Mouse (Mus musculus): ENCODE measurements around the gene Anks4b.

Gene Anks4b

DNA sequence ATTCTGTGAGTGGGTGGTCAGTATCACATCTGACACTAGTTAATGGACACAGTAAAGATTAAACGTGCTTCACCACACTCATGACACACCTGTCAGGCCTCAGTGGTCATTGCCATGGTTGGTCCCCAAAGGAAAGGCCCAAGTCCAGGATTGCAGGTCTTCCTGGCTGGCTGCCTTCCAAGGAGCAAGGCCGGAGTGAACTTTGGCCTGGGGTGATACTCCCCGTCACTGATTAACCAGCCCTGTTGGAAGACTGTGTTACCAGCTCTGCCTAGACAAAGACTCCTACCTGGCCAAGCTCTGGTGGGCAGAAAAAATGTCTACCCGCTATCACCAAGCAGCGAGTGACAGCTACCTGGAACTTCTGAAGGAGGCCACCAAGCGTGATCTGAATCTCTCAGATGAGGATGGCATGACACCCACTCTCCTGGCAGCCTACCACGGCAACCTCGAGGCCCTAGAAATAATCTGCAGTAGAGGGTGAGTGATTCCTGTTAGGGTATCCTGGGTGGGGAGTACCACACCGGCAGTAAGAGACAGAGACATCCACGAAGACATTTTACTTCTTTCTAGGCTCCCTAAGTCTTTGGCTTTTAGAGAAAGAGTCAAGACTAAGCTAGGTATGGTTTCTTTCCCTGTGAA, at the start of gene Anks4b:
TSS of gene Anks4b (plus strand) at position 256 of the 642 bp plus-strand sequence.
- DNase-seq = no peak

DNA sequence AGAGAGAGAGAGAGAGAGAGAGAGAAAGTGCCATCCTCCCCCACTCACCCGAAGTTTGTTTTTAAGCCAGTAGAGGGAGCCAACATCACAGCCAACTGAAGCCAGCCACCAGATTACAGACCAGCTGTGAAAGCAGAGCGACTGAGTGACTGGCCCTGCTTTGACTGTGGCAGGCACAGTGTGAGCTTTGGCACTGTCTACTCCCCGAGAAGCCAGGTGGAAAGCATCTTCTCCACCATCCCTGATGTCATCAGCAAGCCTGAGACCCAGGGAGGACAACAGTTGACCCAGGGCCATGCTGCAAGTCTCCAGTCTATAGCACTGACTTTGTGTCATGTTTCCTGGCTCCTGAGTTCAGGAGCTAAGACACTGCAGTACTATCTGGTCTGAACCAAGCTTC, 48.8 kb upstream of the Anks4b start:
- DNase-seq = no peak

DNA sequence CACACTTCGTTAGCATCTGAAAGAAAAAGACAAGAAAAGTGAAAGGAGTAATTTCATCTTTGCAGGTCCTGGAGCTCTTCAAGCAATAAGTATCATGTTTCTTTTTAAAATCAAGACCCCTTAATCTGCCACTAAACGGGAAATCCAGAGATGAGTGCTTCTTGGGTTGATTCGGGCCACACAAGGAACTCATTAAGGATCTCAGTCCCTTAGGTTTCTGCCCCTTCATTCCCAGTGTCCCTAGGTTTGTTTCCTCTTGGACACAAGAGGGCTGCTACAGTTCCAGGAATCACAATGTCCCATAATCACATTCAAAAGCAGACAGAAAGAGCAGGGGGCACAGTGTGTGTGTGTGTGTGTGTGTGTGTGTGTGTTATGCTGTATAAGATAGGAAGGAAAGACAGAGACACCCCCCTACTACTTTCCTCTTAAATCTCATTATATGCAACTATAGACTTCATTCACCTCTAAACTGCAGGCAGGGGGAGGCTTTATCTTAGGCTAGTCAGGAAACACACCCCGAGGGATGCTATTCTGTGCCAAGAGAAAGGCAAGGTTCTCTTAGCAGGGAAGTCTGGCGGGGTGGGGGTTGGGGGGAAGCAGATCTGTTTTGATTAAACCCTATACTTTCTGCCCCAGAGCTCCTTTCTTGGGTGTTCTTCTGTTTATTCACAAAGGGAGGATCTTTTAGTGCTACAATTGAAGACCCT, 46.5 kb upstream of the Anks4b start:
- DNase-seq = no peak

DNA sequence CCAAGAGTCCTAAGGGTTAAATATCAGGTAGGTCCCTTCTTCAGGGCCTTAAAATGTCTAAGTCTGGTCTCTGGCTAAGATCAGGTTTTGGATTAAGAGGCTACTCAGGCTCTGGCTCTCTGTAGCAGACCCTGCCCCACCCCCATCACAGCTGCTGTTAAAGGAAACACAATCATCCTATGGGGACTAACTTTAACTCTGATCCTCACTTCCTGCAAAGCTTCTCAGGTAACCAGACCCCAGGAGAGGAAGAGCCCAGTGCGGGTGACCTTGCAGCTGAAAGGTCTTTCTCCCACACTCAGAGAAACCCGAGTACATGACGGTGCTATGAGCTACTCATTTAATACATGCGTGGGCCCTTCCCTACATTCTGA, 46.0 kb upstream of the Anks4b start:
- no peak for DNase-seq

DNA sequence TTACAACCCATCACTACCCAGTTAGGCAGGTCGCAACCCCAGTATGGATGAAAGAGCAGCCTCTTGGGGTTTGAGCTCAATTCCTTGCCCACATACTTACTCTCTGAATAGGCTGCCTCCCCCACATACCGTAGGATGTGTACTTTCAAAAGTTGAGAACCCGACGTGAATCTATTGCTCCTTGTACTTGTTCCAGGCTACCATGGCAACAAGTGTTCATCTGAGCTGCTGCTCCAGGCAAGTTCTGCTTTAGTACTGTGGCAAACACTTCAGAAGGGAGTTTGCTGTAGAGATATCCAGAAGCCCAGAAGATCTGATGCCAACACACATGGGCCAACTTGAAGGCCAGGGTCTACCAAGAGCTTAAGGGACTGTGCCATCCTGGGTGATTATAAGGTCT, 44.7 kb upstream of the Anks4b start:
- DNase-seq = no peak

DNA sequence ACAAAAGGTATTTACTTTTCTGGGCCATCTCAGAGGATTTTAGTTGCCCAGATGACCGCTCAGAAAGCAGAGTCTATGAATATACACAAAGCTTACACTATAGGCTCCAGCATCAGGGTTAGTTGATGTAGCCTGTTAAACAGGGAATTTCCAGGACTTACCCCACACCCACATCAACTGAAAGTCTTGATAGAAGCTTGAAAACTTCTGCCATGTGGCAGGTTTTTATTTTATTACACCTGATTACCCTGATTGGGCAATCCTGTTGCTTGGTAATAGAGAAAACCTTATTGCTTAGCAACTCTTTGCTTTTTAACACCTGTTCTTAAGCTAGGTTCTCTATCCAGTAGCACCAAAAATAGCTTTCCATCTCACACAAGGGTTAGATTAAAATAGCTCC, 30.9 kb upstream of the Anks4b start:
- no peak for DNase-seq

DNA sequence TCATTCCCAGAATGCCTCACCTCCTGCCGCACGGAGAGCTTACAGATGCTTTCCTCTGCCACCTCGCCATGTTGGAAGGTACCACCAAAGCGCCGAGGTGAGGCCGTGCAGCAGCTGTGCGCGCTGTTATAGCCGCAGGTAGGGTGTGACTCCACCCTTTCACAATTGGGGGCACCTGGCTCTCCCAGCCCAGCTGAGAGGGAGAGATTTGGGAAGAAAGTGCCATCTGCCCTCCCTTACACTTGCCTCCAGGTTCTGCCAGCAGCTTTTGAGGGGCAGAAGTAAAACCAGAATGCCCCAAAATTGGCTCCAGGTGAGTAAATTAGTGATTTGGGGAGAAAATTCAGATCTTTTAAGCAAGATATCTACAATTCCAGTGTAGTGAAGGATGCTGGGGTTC, 28.5 kb upstream of the Anks4b start, which contains the start of gene Zp2:
TSS of gene Zp2 (minus strand) at position 101 of the 400 bp plus-strand sequence.
- no peak for DNase-seq

DNA sequence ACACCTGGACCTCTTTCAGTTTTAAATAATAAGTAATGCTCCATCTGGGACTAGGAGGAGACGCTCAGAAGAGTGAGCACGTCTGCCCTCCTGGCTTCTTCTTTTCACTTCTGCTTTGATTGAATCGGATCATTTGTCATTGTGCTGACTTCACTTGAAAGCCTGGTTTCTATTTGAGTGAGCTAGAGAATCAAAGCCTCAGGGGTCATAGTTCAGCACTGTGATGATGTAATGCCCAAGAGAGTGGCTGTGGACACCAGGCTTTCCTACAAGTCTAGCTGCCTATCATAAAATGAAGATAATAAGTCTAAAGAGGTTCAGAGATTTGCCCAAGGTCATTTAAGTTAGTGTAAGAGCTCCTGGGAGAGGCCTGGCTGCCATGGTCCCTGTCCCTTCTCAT, 23.4 kb upstream of the Anks4b start:
- DNase-seq = no peak

DNA sequence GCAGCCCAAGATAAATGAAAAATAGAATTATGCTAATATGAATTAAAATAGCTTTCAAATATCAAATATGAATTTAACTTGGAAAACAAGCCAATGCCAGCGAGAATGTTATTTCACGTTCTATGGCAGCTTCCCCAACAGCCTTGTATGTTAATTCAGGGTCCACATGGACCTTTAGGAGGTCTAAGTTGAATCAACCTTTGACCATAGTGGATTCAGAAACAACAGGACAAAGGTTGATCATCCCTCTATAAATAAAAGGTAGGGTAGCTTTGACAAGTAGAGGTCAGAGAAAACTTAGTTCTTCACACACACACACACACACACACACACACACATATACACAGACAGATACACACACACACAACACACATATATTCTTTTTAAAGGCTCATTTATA, 22.8 kb upstream of the Anks4b start:
- DNase-seq = no peak

DNA sequence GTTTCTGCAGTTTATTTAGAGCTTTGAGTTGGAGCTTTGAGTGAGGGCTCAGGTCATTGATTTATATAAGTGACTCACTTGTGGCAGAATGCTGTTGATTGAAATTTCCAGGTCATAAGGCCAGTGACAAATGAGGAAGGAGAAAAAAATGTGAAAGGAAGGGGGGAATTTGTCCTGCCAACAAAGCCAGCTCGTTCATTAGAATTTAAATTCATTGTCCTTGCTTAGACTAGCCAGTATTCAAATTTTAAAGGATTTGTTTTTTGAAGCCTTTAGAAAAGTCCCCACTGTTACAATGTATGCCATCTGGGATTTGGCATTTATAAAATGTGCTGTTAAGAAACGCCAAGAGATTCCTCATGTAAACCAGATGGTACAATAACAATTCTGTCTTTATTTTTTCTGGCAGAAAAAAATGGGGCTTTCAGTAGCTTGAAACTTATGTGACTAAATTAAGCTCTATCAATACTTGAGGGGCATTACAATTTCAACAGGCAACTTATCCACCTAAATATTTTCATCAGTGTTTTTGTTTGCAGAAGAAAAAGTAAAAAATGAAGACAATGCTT, 16.7 kb upstream of the Anks4b start:
- no peak for DNase-seq

DNA sequence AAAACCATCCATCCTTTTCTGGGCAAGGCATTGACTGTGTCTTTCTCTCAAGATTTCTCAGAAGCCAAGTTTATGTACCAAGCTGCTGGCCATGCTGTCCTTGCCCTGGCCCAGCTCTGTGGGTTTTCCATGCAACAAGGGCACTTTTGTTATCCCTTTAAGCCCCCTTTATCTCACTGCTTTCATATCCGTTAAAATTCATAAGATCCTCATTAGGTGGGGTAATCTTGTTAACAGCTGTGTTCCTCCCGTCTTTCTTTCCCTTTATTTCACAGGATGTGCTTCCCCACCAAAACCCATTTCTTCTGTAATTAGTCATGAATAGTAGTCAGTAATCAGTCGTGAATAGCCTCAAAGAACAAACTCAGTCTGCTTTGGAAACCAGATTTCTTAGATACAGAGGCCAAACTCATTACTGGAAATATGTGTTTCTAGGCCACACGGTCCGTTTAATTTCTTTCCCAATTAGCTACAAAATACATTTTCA, 16.0 kb upstream of the Anks4b start:
- no peak for DNase-seq

DNA sequence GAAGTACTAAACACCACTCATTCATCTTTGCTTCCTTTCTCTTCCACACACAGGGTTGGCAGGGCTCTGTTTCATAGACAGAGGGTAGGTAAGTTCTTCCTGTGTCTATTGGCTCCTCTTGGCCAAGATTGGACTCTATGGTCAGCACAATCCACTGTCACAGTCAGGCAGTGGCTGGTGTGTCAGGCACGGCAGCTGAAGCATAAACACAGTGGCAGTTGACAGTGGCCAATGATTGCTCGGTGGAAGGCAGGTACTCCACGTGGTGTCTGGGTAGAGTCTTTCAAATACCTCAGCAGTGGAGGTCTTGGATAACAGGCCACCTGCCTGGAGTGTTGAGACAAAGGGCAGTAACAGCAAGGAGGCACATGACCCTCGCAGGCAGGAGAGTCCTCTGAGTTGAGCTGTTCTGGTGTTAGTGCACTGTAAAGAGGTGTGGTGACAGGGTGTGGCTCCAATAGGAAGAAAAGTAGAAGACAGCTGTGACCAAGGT, 15.5 kb upstream of the Anks4b start:
- DNase-seq = no peak

DNA sequence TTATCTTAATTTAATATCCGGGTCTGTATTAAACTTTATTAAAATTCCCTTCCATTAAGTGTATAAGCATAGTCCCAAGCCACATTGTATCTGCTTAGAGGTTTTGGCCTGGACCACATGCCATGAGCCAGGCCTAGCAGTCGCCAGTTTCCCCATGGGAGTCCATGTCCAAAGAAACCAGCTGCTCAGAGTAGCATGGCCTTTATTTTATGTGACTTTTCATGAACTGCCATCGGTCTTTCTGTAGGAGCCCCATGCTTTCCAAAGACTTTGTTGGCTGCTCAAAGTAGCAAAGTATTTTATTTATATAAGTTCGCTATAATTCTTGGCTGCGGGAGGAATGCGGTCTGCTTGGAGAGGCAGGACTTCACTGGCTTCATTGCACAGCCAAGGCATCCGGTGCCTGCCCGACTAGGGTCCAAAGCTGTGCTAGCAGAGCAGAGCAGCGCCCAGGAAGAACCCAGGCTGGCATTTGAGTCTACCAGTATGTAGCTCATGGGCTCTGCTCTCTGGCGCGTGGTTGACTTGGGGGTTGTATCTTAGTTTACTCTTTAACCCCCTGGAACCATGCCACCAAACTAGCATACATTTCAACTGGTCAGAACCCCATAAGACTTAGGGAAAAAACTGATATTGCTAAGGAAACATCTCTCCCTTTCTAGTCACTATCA, 9.9 kb upstream of the Anks4b start:
- no peak for DNase-seq

DNA sequence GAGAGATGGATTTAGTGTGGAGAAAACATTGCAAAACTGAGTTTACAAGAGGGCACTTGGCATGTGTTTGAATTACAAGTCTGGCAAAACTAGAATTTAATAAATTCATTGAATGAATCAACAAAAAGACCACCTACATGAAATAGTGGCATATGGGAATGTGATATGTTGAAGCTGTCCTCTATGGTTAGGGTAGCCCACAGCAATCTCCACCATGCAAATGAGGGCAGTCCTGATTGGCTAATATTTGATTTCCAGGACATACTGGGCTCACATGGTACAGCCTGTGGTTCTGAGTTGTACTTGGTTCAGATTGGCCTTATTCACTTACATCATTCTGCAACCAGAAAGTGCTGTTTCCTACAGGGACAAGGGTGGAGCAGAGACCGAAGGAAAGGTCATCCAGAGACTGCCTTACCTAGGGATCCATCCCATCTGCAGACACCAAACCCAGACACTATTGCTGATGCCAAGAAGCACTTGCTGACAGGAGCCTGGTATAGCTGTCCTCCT, 1.4 kb upstream of the Anks4b start:
- DNase-seq = no peak

DNA sequence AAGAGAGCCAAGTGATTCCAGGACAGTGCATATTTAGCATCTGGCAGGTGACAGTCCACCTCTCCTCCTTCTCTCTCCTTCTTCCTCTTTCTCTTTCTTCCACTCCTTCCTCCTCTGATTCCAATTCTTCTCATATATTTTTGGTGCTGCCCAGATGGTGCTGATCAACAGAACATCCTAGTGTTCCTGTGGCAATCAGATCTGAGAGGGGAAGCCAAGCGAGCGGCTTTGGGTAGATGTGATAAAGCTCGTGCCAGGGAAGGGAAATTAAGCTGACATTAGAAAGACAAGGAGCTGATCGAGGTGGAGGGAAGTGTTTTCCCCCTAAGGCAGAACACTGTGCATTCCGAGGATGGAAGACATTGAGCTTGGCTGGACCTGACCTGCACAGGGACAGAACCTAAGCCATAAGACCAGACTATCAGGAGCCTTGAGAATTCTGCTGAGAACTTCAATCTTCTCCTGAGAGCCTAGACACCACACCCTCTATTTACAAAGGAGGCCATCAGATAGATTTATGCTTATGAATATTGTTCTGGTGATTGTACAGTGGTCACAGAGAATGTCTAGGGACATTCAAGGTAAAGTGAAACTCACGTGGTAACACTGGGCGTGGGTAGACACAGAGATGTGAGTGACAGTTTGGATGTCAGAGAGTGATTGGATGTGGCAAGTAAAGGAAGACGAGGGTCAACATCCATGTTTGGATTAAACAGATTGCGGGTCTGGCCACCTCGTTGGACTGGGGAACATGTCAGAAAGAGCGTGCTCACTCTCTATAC, 1.3 kb downstream of the Anks4b start:
- no peak for DNase-seq

DNA sequence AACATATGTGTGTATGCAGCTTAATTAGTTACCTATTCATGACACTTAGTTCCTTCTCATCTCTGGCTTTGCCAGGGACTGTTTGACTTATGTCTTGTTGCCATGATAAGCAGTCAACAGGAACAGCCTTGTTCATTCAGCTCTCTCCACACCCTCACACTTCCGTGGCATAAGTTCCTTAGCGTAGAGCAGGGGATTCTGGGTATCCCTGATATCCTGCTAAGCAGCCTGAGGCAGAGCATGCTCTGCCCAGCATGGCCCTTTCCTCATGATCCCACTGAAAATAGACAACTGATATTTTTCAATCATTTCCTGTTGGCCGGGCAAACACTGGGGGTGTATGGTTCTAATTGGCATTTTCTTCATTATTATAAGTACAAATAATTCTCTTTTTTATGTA, 4.0 kb downstream of the Anks4b start:
- DNase-seq = no peak

DNA sequence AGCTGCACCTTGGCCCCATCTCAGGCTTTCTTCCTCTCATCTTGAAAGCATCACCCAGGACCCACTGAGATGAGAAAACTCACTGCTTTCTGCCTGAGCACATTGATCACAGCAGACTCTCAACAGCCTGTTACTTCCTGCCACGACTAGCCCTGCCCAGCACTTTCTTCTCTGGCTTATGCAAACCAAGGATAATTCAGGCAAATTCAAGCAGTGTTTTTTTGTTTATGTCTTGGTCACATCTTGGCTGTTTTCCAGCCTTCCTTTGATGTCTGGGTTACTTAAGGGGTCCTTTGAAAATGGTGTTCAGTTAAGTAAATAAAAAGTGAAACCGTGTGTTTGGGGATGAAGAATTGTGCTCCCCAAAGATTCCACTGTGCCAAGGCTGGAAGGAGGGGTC, 5.3 kb downstream of the Anks4b start:
- no peak for DNase-seq

DNA sequence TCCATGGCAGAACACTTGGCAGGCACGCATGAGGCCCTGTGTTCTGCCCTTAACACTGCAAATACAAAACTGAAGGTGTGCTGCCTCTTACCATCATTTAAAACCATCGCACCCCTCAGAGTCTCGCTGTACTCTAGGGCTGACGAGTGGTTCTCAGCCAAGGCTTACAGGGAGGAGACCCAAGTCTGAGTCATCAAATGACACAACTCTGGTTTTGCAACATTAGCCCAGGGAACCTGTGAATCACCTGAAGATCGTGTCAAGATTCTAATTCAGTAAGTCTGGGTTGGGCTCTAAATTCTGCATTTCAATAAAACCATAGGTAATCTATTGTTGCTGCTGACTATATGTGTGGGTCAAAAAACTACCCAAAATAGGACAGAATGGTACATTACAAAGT, 6.9 kb downstream of the Anks4b start:
- no peak for DNase-seq

DNA sequence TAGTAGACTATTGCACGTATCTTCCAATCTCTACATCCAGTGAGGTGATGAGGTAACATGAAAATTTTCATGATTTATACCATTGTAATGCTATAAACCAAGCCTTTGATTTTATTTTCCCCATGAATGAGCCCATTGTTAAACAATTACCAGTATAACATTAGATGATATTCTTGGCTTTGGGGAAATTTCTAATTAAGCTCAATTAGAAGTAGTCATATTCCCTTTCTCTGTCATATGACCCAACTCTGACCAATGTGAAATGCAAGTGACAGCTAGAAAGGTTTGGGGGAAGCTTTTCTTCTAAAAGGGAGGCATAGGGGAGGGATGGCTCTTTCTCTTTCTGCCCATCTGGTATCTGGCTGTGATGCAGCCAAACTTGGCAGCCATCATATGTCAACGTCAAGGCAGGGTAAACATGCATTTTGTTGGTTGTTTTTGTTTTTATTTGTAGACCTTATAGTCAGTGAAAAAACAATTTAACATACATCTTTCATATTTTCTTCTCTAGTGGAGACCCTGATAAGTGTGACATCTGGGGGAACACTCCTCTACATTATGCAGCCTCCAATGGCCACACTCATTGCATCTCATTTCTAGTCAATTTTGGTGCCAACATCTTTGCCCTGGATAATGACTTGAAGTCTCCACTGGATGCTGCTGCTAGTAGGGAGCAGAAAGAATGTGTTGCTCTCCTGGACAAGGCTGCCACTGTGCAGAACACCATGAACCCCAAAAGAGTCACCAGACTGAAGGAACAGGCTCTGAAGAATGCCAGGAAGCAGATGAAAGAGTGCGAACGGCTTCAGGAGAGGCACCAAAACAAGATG, 8.0 kb downstream of the Anks4b start:
- no peak for DNase-seq

DNA sequence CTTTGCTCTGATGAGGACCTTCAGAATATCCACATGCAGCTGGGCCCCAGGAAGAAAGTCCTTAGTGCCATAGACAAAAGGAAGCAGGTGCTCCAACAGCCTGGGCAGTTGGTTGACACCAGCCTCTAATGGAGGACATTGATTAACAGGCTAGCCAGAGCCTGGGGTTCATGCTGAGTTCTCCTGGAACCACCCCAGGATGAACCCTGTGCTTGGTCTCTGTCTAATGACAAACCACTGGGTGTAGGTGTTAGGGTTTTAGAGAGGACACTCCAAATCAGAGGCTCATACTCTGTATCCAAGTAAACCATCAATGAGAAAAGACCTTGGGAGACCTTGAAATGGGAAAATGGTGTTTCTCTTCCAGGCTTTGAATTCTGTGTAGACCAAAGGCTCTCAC, 9.2 kb downstream of the Anks4b start:
- no peak for DNase-seq

DNA sequence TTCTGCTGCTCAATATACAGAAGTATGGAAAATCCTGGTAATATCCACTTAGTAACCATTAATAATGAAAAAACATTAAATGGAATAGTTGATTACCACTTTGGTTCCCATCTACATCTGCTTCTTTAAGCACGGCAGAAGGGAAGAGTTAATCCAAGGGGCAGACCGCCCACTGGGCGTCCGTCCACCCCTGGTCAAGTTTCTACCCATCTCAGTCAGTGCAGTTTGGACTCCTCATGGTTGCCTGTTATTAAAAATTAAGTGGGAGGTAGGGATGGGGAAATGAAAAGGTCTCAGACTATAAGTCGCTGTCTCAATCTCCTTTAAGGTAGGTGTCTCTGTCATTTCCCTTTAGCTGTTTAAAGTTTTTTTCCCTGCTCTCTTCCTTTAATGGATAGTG, 15.3 kb downstream of the Anks4b start:
- DNase-seq = no peak

All from thymus, adult 18-20 months (tissue).